Mouse (Mus musculus): ENCODE results near the gene Txndc2.
A peak's percentile ranks its signal among the peaks of the same experiment; 100 is the strongest.

Gene Txndc2

GRCm38 (mm10) chr17:65612391-65613141, 29.4 kb downstream of the Txndc2 start:
- peak; percentile 32 for DNase-seq (ENCODE audit: low spot score)

- no peak for DNase-seq (ENCODE audit: low spot score)
These were observed 30.2 kb downstream of the Txndc2 start for GRCm38 (mm10) chr17:65611721-65612120.

- no peak for DNase-seq (ENCODE audit: low spot score)
These were observed 33.2 kb downstream of the Txndc2 start for GRCm38 (mm10) chr17:65608743-65609142.

GRCm38 (mm10) chr17:65608312-65608687, 33.7 kb downstream of the Txndc2 start:
- DNase-seq (ENCODE audit: low spot score): no peak

GRCm38 (mm10) chr17:65607574-65608311, 34.2 kb downstream of the Txndc2 start:
- no peak for DNase-seq (ENCODE audit: low spot score)

GRCm38 (mm10) chr17:65606014-65606413, 36.0 kb downstream of the Txndc2 start:
- DNase-seq (ENCODE audit: low spot score): no peak

GRCm38 (mm10) chr17:65604892-65605291, 37.1 kb downstream of the Txndc2 start:
- DNase-seq (ENCODE audit: low spot score): no peak

- DNase-seq (ENCODE audit: low spot score): no peak
These were observed 37.7 kb downstream of the Txndc2 start for GRCm38 (mm10) chr17:65604315-65604714.

DNA sequence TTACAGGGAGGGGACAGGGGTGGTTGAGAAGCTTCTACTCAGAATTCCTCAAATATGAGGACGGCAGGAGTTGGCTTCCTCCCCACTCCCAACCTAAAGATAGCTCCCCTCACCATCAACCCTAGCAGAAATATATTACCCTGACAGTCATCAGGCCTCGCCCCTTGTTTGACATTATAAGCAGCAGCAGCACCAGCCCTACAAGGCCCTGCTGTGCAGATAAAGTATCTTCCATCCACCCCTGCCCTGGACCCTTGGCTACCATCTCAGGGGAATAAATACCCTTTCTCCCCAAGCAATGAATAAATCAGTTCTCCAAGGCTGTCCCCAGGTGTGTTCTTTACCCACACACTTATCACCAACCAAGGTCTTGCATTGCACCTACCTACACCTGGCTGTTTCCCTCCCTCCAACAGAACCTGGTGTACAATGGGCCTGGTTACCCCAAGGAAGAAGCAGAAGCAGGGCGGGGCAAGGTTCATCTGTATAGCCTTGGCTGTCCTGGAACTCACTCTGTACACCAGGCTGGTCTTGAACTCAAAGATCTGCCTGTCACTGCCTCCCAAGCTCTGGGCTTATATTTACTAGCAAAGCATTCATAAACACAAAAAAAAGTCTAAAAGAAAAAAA, 44.0 kb downstream of the Txndc2 start:
- no peak for DNase-seq (ENCODE audit: low spot score)

DNA sequence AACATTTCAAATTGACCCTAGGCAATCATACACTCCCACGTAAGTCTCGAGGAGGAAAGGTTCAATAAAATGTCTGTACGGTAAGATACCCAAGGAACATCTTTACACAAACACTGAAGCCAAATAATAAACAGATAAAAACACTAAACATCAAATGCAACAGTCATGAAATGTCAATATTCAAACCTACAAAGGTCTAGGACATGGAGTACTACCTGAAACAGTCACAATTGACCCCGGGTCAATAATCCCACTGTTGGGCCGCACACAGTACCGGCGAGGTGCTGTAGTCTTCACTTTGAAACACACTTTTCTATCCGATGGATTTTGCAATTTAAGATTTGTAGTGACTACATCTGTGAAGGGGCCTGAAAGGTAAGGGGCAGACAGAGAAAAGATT, 47.3 kb downstream of the Txndc2 start:
- DNase-seq (ENCODE audit: low spot score): no peak
